In the genomic region with DNA sequence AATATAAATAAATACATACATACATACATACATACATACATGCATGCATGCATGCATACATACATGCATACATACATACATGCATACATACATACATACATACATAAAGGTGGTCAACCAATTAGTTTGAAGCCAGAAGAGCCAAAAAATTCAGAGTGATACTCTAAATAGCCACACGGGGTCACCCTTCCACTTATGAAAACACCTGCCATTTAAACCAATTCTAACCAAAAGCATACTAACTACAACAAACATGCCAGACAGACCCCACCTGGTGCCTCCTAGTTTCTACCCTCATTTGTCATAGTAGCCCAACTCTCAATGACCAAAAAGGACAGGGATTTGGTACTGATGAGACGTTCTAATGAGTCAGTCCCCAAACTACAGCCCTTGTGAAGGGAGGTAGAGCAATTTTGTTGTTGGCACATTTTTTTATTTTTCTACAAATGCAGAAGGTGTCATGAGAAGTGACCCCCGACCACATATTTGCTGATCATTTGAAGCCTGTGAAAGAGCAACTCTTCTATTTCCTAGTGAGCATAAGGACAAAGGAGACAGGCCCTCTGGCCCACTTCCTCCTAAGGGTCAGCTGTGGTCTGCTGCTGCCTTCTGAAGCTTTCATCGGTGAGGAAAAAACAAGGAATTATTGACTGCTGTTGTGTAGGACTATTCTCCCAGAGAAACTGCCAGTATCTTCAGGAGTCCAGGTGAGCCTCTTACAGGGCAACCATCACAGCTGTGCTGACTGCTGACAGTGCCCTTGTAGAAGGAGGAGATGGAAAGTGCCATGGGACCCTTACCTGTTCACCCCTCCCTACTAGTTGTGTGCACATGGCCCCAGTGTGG, we compare ENCODE assay signal across 10 mouse cellular contexts. TPM values are rescaled to one million over a fixed set of nuclear protein-coding genes. Genes with fewer than 3 reads are reported as not detected.
A peak's percentile ranks its signal among the peaks of the same experiment; 100 is the strongest.
DNase-seq lines count a peak whose midpoint lies in the region; ATAC-seq and TF ChIP-seq lines count a peak whose summit lies in the region.
"Had no signal": no experiment of that assay in that cellular context is flagged by ENCODE, and none has a peak within 500 bp of the region (broad histone marks: within the 10 kb centered on the region; RNA-seq: fewer than 3 reads in every experiment).

No protein-coding gene starts in this region.

- no peak overlapping the region for H3K27ac ChIP-seq in heart, embryonic 12.5 days (ENCODE audit: poor library complexity, severe bottlenecking)
- no peak overlapping the region for H3K27ac ChIP-seq in embryonic facial prominence, embryonic 14.5 days (replicated peaks; ENCODE audit: low read depth, low read length)
- no peak overlapping the region for H3K27ac ChIP-seq in midbrain, embryonic 15.5 days
- no peak overlapping the region for H3K27ac ChIP-seq in thymus, adult 2 months (ENCODE audit: control insufficient read depth, insufficient read depth, low read length)

- no peaks in the 10 kb centered on the region for H3K9me3 ChIP-seq in heart, embryonic 12.5 days (replicated peaks)
- no peaks in the 10 kb centered on the region for H3K9me3 ChIP-seq in embryonic facial prominence, embryonic 14.5 days (ENCODE audit: control insufficient read depth, low read length)
- no peaks in the 10 kb centered on the region for H3K9me3 ChIP-seq in midbrain, embryonic 15.5 days

- WGBS in heart, embryonic 12.5 days, result 38% methylated on average over 4 of the region's 4 CpGs
- 36% methylated on average over 4 of the region's 4 CpGs for WGBS in embryonic facial prominence, embryonic 14.5 days
- WGBS in midbrain, embryonic 15.5 days, result 36% methylated on average over 4 of the region's 4 CpGs
- 41% methylated on average over 4 of the region's 4 CpGs for WGBS in thymus, adult 2 months

- no peak for ATAC-seq in heart, embryonic 12.5 days (ENCODE audit: insufficient number of reproducible peaks, low FRiP score)
- ATAC-seq in embryonic facial prominence, embryonic 14.5 days (ENCODE audit: low read depth), result peak; percentile 44; the same call in 1 of the 2 replicates
- ATAC-seq in midbrain, embryonic 15.5 days (replicated peaks), result peak; percentile 76

- no peak for TF ChIP-seq POLR2A in thymus, adult 2 months (IDR thresholded peaks at IDR 0.05; ENCODE audit: control insufficient read depth, extremely low read depth, insufficient read depth, low read length, poor library complexity)

- DNase-seq in heart, adult 18-20 months, result peak; percentile 38 to 73
- peak; percentile 67 for DNase-seq in brain, adult 2 months (ENCODE audit: low read depth, low spot score)
- DNase-seq in embryonic facial prominence, embryonic 14.5 days (ENCODE audit: low spot score), result peak; percentile 63
- peak; percentile 50 for DNase-seq in hindlimb bud, embryonic 11.5 days (ENCODE audit: extremely low spot score, low read depth, low spot score)
- DNase-seq in left cerebral cortex, adult 18-20 months (ENCODE audit: low spot score in 2 of 2), result peak; percentile 30 to 39
- peak; percentile 61 for DNase-seq in thymus, adult 2 months

- no peak overlapping the region for H3K9ac ChIP-seq in heart, embryonic 12.5 days
- H3K9ac ChIP-seq in embryonic facial prominence, embryonic 14.5 days (ENCODE audit: low read depth, low read length), result no peak overlapping the region
- no peak overlapping the region for H3K9ac ChIP-seq in midbrain, embryonic 15.5 days

- H3K27me3 ChIP-seq in heart, embryonic 12.5 days (replicated peaks), result no peaks in the 10 kb centered on the region
- H3K27me3 ChIP-seq in embryonic facial prominence, embryonic 14.5 days (replicated peaks; ENCODE audit: control insufficient read depth, insufficient read depth, low read length), result no peaks in the 10 kb centered on the region
- H3K27me3 ChIP-seq in midbrain, embryonic 15.5 days (replicated peaks), result no peaks in the 10 kb centered on the region
- no peaks in the 10 kb centered on the region for H3K27me3 ChIP-seq in thymus, adult 2 months (ENCODE audit: control insufficient read depth, insufficient read depth, low read length)

- H3K36me3 ChIP-seq in heart, embryonic 12.5 days, result no peaks in the 10 kb centered on the region
- no peaks in the 10 kb centered on the region for H3K36me3 ChIP-seq in embryonic facial prominence, embryonic 14.5 days (ENCODE audit: control insufficient read depth, insufficient read depth, low read length)
- no peaks in the 10 kb centered on the region for H3K36me3 ChIP-seq in midbrain, embryonic 15.5 days (replicated peaks)
- H3K36me3 ChIP-seq in thymus, adult 2 months (ENCODE audit: control insufficient read depth, insufficient read depth, low read length), result no peaks in the 10 kb centered on the region

- no peak overlapping the region for H3K4me3 ChIP-seq in heart, embryonic 12.5 days
- no peak overlapping the region for H3K4me3 ChIP-seq in embryonic facial prominence, embryonic 14.5 days (ENCODE audit: low read depth, low read length)
- H3K4me3 ChIP-seq in midbrain, embryonic 15.5 days, result no peak overlapping the region
- H3K4me3 ChIP-seq in thymus, adult 2 months (ENCODE audit: control insufficient read depth, insufficient read depth, low read length), result no peak overlapping the region

- no peak overlapping the region for H3K4me2 ChIP-seq in heart, embryonic 12.5 days
- H3K4me2 ChIP-seq in embryonic facial prominence, embryonic 14.5 days (ENCODE audit: low read depth, low read length), result no peak overlapping the region
- H3K4me2 ChIP-seq in midbrain, embryonic 15.5 days, result no peak overlapping the region

- no peak for TF ChIP-seq CTCF in thymus, adult 2 months (IDR thresholded peaks at IDR 0.05; ENCODE audit: borderline replicate concordance, control insufficient read depth, extremely low read depth, insufficient read depth, low read length, poor library complexity)

- no peaks in the 10 kb centered on the region for H3K4me1 ChIP-seq in heart, embryonic 12.5 days (replicated peaks)
- H3K4me1 ChIP-seq in embryonic facial prominence, embryonic 14.5 days (ENCODE audit: control insufficient read depth, insufficient read depth, low read length), result no peaks in the 10 kb centered on the region
- no peaks in the 10 kb centered on the region for H3K4me1 ChIP-seq in midbrain, embryonic 15.5 days
- no peaks in the 10 kb centered on the region for H3K4me1 ChIP-seq in thymus, adult 2 months (replicated peaks; ENCODE audit: control insufficient read depth, insufficient read depth, low read length)

RNA-seq across cellular contexts. Expression of a gene that starts 22.4 kb away (rescaled TPM):
- total RNA-seq in heart, adult 18-20 months (2021), result not detected
- polyA plus RNA-seq in heart, embryonic 12.5 days (2016; fragmentation: Nextera tagmentation; extraction: Ambion mirVana), result not detected in 2 replicates
- 0.20 TPM in 1 of 2 replicates, not detected in the other for polyA plus RNA-seq in embryonic facial prominence, embryonic 14.5 days (2014; fragmentation: Nextera tagmentation; extraction: Ambion mirVana)
- total RNA-seq in left cerebral cortex, adult 18-20 months (2021), result not detected
- polyA plus RNA-seq in midbrain, embryonic 15.5 days (2015; fragmentation: Nextera tagmentation; extraction: Ambion mirVana), result not detected in 2 replicates
- polyA plus RNA-seq in thymus, adult 2 months (2012; rRNA removed), result 1.1 and 2.3 TPM in 2 replicates
- total RNA-seq: adrenal gland, adult 18-20 months had no signal
- polyA plus RNA-seq: lung, embryonic 16.5 days had no signal

RNA-seq across cellular contexts. Expression of a gene that starts 49.6 kb away (rescaled TPM):
- total RNA-seq in heart, adult 18-20 months (2021), result 10 to 100 TPM; 40.2 to 48.4 TPM
- polyA plus RNA-seq in heart, embryonic 12.5 days (2016; fragmentation: Nextera tagmentation; extraction: Ambion mirVana), result 119 and 125 TPM in 2 replicates
- polyA plus RNA-seq in embryonic facial prominence, embryonic 14.5 days (2014; fragmentation: Nextera tagmentation; extraction: Ambion mirVana), result 129 and 130 TPM in 2 replicates
- 1 to 10 TPM; 8.8 to 9.5 TPM for total RNA-seq in left cerebral cortex, adult 18-20 months (2021)
- polyA plus RNA-seq in midbrain, embryonic 15.5 days (2015; fragmentation: Nextera tagmentation; extraction: Ambion mirVana), result 18.0 and 20.1 TPM in 2 replicates
- 123 and 128 TPM in 2 replicates for polyA plus RNA-seq in thymus, adult 2 months (2012; rRNA removed)
